Mouse (Mus musculus) lung, postnatal 0 days (tissue): ENCODE data around the gene Usp15.

ENCODE experiments used
- CTCF ChIP-seq: IDR thresholded peaks from 2 replicates; pipeline ENCODE4 v1.5.1; 2016; ENCODE audit warnings: antibody characterized with exemption, mild to moderate bottlenecking
- EP300 ChIP-seq: IDR thresholded peaks from 2 replicates; pipeline ENCODE4 v1.6.1; 2016; ENCODE audit warnings: antibody characterized with exemption, mild to moderate bottlenecking, control low read depth

GRCm38 (mm10) chr10:123165542-123165941, 31.3 kb downstream of the Usp15 start:
- TF ChIP-seq CTCF, result no peak
- TF ChIP-seq EP300, result no peak
